Mouse (Mus musculus) liver, embryonic 13.5 days (tissue): ENCODE measurements around the gene H3f3b. TPM values are rescaled to one million over a fixed set of nuclear protein-coding genes. Genes with fewer than 3 reads are reported as not detected.

Source experiments
- ATAC-seq: fragments of 200-750 bp; cut with Nextera tagmentation; 2 replicates; pipeline ENCODE4 v1.8.0; 2017; ENCODE audit warnings: low read depth, mild to moderate bottlenecking, moderate number of reproducible peaks, moderate library complexity
- DNase-seq: peaks from one replicate; pipeline ENCODE4 v3.0.0; 2022
- H3K27ac ChIP-seq: fragments of 300-500 bp; sonication (generic); 2 replicates; pipeline ENCODE4 v1.5.1; 2015; ENCODE audit warnings: moderate library complexity, mild to moderate bottlenecking, inconsistent platforms
- H3K27me3 ChIP-seq: fragments of 300-500 bp; sonication (generic); 2 replicates; pipeline ENCODE4 v1.6.1; 2015; ENCODE audit warnings: mild to moderate bottlenecking, inconsistent platforms
- H3K36me3 ChIP-seq: fragments of 300-500 bp; sonication (generic); 2 replicates; pipeline ENCODE4 v1.6.1; 2015; ENCODE audit warnings: mild to moderate bottlenecking, inconsistent platforms
- H3K4me1 ChIP-seq: fragments of 300-500 bp; sonication (generic); replicated peaks from 2 replicates; pipeline ENCODE4 v1.6.1; 2015; ENCODE audit warnings: inconsistent platforms
- H3K4me2 ChIP-seq: fragments of 300-500 bp; sonication (generic); 2 replicates; pipeline ENCODE4 v1.6.1; 2015; ENCODE audit warnings: inconsistent platforms, mild to moderate bottlenecking, moderate library complexity
- H3K4me3 ChIP-seq: fragments of 300-500 bp; sonication (generic); replicated peaks from 2 replicates; pipeline ENCODE4 v1.5.1; 2015; ENCODE audit warnings: mild to moderate bottlenecking, inconsistent platforms
- H3K9ac ChIP-seq: fragments of 300-500 bp; sonication (generic); 2 replicates; pipeline ENCODE4 v1.6.1; 2015; ENCODE audit warnings: mild to moderate bottlenecking, inconsistent platforms
- H3K9me3 ChIP-seq: fragments of 300-500 bp; sonication (generic); replicated peaks from 2 replicates; pipeline ENCODE4 v1.6.1; 2016; ENCODE audit warnings: inconsistent platforms
- WGBS: fragments of 180-500 bp; shearing (Covaris S2); methylation state at CpG from one replicate; pipeline ENCODE4 v1.1.7; 2015; ENCODE audit not compliant: insufficient replicate concordance; 5-methylcytosine and 5-hydroxymethylcytosine counted together
- polyA plus RNA-seq: library from polyadenylated mRNA; unstranded; fragments of >200 nt; fragmentation: Nextera tagmentation; extraction: Ambion mirVana; gene quantifications from 2 replicates; pipeline ENCODE4 v1.2.1, GENCODE M21; 2015

Gene H3f3b
- polyA plus RNA-seq, 1 experiment from 2014 or later = 785 TPM

DNA sequence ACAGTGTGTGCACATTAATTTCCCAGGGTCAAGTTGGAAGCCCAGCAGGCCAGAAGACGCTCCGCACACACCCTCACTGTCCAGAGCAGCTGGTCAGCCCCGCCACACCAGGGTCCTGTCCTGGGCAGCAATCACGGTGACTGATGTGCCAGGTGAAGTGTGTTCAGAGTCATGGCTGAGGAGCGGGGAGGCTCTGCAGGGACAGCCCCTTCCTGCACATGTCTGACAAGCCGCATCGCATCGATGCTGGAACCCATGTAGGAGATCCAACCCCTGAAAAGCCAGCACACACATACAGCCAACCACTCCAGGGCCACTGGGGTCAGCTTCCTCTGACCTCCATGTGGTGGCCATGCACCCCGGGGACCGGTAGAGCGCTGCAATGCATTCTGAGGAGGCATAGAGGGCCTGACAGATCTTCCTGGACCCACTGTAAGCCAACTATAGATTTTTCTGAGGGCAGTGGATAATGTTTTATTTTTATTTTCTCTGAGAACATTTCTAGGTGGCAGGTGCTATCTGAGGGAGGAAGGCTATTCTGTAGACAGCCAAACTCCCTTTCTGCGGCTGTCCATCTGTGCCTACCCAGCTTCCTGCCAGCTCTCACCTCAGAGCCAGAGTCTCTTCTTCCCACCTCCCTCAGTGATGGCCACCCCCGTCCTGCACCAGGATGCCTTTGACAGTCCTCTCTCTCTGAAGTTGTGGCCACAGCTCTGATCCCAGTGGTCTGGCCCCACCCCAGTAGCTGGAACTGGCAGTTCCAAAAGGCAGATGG, 34.1 kb upstream of the H3f3b start:
- Histone ChIP-seq H3K27ac (no peak overlapping the region), H3K9me3 (no peaks in the 10 kb centered on the region), H3K27me3 (no peaks in the 10 kb centered on the region), H3K4me3 (no peak overlapping the region), H3K4me2 (no peak overlapping the region), H3K36me3 (peaks cover 96% of the 10 kb centered on the region), H3K4me1 (peaks cover 26% of the 10 kb centered on the region), H3K9ac (no peak overlapping the region)
- WGBS = 88% methylated on average over 13 of the region's 13 CpGs
- DNase-seq = no peak
- no peak for ATAC-seq

DNA sequence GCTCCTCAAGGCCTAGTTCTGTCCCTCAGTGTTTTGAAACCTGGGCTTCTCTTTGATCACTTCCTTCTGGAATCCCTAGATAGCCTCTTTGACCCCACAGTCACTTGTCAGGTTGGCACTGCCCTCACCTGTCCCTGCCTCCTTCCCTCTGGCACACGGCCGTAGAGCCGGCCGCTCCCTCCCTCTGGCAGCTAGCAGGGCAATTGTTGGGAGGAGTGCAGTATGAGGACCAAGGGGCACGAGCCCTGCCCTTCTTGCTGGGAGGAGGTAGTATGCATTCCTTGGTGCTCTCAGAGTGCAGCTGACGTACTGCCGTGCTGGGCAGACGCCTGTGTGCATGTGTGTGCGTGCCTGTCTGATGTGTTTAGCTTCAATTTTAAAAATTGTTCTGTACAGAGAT, 32.8 kb upstream of the H3f3b start:
- H3K36me3 ChIP-seq = peaks cover 99% of the 10 kb centered on the region
- DNase-seq = no peak
- WGBS = 86% methylated on average over 9 of the region's 9 CpGs

GRCm38 (mm10) chr11:116059691-116060025, 31.9 kb upstream of the H3f3b start:
- Histone ChIP-seq H3K36me3 (peaks cover 99% of the 10 kb centered on the region), H3K9me3 (no peaks in the 10 kb centered on the region), H3K4me2 (no peak overlapping the region), H3K27ac (peak overlapping the region; percentile 23; the same call in 1 of the 2 replicates), H3K4me3 (no peak overlapping the region), H3K4me1 (peaks cover 47% of the 10 kb centered on the region), H3K9ac (no peak overlapping the region), H3K27me3 (no peaks in the 10 kb centered on the region)
- WGBS = 93% methylated on average over 11 of the region's 11 CpGs
- no peak for DNase-seq
- no peak for ATAC-seq

More for the DNA sequence above, 32.8 kb upstream of the H3f3b start:
- H3K4me1 ChIP-seq = peaks cover 38% of the 10 kb centered on the region
- no peak overlapping the region for H3K9ac ChIP-seq
- H3K9me3 ChIP-seq = no peaks in the 10 kb centered on the region
- ATAC-seq = no peak
- no peak overlapping the region; the same call in 1 of the 2 replicates for H3K27ac ChIP-seq
- H3K4me3 ChIP-seq = no peak overlapping the region
- H3K4me2 ChIP-seq = no peak overlapping the region
- H3K27me3 ChIP-seq = no peaks in the 10 kb centered on the region

DNA sequence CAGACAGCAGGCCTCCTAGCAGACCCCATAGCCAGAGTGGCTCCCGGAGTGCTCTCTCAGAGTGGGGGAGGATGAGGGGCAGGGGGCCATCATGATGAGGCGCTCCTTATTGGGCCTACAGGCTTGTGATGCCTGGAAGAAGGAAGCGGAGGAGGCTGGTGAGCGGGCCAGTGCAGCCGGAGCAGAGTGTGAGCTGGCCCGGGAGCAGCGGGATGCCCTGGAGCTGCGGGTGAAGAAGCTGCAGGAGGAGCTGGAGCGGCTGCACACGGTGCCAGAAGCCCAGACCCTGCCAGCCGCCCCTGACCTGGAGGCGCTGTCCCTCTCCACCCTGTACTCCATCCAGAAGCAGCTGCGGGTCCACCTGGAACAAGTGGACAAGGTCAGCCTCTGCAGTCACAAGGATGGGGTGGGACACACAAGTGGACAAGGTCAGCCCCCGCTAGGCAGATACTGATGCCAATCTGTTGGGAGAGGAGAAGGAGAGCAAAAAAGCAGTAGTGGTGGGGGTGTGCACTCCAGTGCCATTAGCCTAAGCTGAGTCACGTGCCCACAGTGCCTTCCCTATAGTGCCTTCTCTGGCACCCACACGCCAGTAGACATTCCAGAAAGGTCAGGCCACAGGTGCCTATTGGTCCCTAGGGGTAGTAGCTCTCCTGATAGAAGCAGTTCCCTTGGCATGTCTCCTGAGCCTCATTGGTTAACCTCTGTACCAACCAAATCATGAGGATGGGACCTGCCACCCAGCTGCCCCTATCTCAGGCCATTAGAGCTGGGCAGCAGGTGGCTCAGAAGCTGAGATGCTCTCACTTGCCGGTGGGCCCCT, 31.3 kb upstream of the H3f3b start:
- Histone ChIP-seq H3K4me2 (no peak overlapping the region), H3K9me3 (no peaks in the 10 kb centered on the region), H3K27me3 (no peaks in the 10 kb centered on the region), H3K4me3 (no peak overlapping the region), H3K27ac (0 out of 2 replicates have a peak overlapping the region, but pooled peaks have one; percentile 23), H3K9ac (no peak overlapping the region), H3K4me1 (peaks cover 52% of the 10 kb centered on the region), H3K36me3 (peaks cover 99% of the 10 kb centered on the region)
- DNase-seq (no peak), ATAC-seq (no peak)
- WGBS = 91% methylated on average over 17 of the region's 17 CpGs

GRCm38 (mm10) chr11:116058022-116058614, 30.4 kb upstream of the H3f3b start:
- WGBS = 74% methylated on average over 12 of the region's 12 CpGs
- Histone ChIP-seq H3K4me2 (peak overlapping the region; percentile 34; the same call in 1 of the 2 replicates), H3K27ac (peak overlapping the region; percentile 87), H3K4me1 (peaks cover 62% of the 10 kb centered on the region), H3K4me3 (no peak overlapping the region), H3K27me3 (no peaks in the 10 kb centered on the region), H3K9me3 (no peaks in the 10 kb centered on the region), H3K36me3 (peaks cover 99% of the 10 kb centered on the region), H3K9ac (peak overlapping the region; percentile 50; the same call in 1 of the 2 replicates)
- DNase-seq (no peak), ATAC-seq (no peak)

DNA sequence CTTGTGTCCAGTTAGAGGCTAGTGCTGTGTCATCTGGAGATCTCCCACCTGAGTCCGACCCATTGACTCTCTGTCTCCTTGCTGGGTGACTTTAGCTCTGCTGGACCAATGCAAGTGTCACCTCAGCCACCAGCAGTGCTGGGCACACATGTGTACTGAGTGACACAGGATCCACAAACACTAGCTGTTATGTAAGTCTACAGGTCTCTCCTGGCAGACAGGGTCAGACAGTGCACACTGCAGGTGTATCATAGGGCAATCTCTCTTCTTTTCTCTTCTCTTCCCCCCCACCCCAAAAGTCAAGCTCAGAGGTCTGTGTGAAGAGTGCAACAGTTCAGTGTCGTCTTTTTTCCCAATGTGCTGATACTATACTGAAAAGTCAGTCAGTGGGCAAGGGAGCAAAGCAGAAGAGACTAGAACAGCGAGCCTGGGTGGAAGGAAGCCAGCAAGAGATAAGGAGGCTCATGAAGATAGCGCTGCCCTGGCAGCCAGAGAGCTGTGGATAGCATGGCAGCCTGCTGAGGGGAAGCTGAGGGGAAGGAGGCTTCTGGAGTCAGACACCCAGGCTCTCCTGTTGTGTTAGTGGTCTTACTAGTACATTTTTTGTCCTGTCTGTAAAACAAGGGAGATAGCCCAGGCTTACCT, 29.6 kb upstream of the H3f3b start:
- DNase-seq (peak; percentile 49), ATAC-seq (peak; percentile 81)
- Histone ChIP-seq H3K4me2 (peak overlapping the region; percentile 34), H3K4me1 (peaks cover 65% of the 10 kb centered on the region), H3K4me3 (no peak overlapping the region), H3K27ac (peak overlapping the region; percentile 87), H3K9me3 (no peaks in the 10 kb centered on the region), H3K27me3 (no peaks in the 10 kb centered on the region), H3K36me3 (peaks cover 99% of the 10 kb centered on the region), H3K9ac (peak overlapping the region; percentile 50)
- WGBS = 24% methylated on average over 4 of the region's 4 CpGs

DNA sequence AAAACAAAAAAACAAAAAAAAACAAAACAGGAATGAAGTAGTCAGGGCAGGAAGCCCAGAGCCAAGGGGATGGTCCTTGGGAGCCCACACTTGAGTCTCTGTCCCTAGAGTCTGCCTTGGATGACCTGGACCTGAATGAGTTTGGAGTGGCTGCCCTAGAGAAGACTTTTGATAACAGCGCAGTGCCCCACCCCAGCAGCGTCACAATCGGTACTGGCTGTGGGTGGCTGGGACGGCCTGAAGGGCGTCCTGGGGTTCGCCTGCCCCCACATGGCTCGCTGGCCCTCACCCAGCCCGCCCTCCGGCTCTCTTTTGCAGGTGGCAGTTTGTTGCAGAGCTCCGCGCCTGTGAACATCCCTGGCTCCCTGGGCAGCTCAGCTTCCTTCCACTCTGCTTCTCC, 28.1 kb upstream of the H3f3b start:
- H3K36me3 ChIP-seq = peaks cover 98% of the 10 kb centered on the region
- H3K4me3 ChIP-seq = no peak overlapping the region
- DNase-seq = no peak
- no peak overlapping the region for H3K4me2 ChIP-seq
- peaks cover 65% of the 10 kb centered on the region for H3K4me1 ChIP-seq
- WGBS = 59% methylated on average over 11 of the region's 11 CpGs
- peak overlapping the region; percentile 20; the same call in 1 of the 2 replicates for H3K27ac ChIP-seq
- H3K9me3 ChIP-seq = no peaks in the 10 kb centered on the region
- H3K27me3 ChIP-seq = no peaks in the 10 kb centered on the region
- peak; percentile 28; the same call in 1 of the 2 replicates for ATAC-seq
- peak overlapping the region; percentile 50; the same call in 1 of the 2 replicates for H3K9ac ChIP-seq

DNA sequence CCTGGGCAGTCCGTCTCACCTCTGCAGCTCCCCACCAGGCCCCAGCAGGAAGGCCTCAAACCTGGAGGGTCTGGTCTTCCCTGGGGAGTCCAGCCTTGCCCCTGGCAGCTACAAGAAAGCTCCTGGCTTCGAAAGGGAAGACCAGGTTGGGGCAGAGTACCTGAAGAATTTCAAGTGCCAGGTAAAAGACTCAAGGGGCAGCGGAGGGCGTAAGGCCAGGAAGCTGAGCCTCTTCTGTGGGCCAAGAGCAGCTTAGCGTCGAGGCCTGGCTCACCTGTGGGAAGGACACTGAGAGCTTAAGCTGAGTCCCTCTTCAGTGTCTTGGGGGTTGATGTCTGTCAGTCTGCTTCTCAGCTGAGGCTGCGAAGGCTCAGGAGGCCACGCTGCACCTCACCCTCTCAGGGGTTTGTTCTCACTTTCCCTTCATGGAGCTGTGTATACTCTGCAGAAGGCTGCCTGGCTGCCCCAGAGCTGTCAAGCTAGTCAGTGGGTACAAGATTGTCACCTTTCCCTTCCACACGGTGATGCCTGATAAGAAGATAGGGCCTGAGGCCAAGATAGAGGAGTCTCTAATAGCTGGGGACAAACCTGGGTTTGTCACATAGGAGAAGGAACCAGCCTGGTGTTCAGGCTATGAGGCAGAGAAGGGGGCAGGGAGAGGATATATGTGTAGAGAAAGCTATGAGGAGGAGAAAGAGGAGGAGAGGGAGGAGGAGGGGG, 25.9 kb upstream of the H3f3b start:
- Histone ChIP-seq H3K9me3 (no peaks in the 10 kb centered on the region), H3K27me3 (no peaks in the 10 kb centered on the region), H3K4me1 (peaks cover 57% of the 10 kb centered on the region), H3K4me3 (no peak overlapping the region), H3K27ac (no peak overlapping the region), H3K9ac (0 out of 2 replicates have a peak overlapping the region, but pooled peaks have one; percentile 19), H3K4me2 (no peak overlapping the region), H3K36me3 (peaks cover 98% of the 10 kb centered on the region)
- 76% methylated on average over 9 of the region's 9 CpGs for WGBS
- no peak for DNase-seq
- peak; percentile 54 for ATAC-seq

DNA sequence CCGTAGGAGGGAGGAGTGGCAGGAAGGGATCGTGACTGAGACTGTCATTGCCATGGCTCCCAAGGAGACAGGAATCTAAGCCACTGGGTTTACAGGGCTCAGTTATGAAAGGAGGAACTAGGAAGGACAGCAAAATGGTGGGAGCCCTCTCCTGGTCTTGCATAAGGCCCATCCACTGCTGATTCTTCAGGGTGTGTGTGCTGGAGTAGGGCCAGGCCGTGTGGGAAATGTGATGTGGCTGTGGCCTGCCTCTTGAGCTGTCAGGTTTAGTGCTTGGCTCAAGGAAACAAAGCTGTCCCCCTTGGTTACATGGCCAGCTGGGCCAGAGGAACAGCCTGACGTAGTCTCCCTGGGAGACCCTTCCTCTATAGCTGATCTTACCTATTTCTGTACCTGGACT, 22.4 kb upstream of the H3f3b start:
- Histone ChIP-seq H3K9me3 (no peaks in the 10 kb centered on the region), H3K4me1 (peaks cover 23% of the 10 kb centered on the region), H3K27ac (no peak overlapping the region; the same call in 1 of the 2 replicates), H3K4me2 (no peak overlapping the region), H3K27me3 (no peaks in the 10 kb centered on the region), H3K36me3 (peaks cover 99% of the 10 kb centered on the region), H3K4me3 (no peak overlapping the region), H3K9ac (no peak overlapping the region)
- DNase-seq (no peak), ATAC-seq (no peak)
- 82% methylated on average over 4 of the region's 4 CpGs for WGBS

DNA sequence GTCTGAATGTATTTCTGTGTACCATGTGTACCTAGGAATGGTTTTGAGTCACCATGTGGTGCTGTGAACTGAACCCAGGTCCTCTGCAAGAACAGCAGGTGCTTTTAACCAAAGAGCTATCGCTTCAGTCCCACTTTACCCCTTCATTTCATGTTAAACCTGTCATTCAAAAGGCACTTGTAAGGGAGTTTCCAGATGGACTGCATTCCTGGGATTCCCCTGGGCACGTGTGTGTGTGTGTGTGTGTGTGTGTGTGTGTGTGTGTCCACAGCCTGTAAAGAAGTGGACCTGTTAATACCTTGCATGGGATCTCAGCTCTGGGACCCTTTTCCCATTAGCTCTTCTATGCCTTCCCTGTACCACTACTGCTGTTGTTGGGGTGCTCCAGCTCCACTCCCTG, 21.8 kb upstream of the H3f3b start:
- WGBS = 80% methylated on average over 2 of the region's 2 CpGs
- Histone ChIP-seq H3K4me2 (no peak overlapping the region), H3K27me3 (no peaks in the 10 kb centered on the region), H3K36me3 (peaks cover 99% of the 10 kb centered on the region), H3K4me1 (peaks cover 18% of the 10 kb centered on the region), H3K9ac (no peak overlapping the region), H3K27ac (no peak overlapping the region; the same call in 1 of the 2 replicates), H3K9me3 (no peaks in the 10 kb centered on the region), H3K4me3 (no peak overlapping the region)
- ATAC-seq = no peak
- DNase-seq = no peak
